Mouse (Mus musculus): Measurements from ENCODE around the gene Tll2. TPM values are rescaled to one million over a fixed set of nuclear protein-coding genes. Genes with fewer than 3 reads are reported as not detected.

The Tll2 gene
- polyA plus RNA-seq, 1 experiment from 2014 or later: 0.91 TPM

- peak overlapping the region; percentile 60 for H3K9ac ChIP-seq (ENCODE audit: low read depth, low read length)
- H3K27me3 ChIP-seq (replicated peaks; ENCODE audit: control insufficient read depth, insufficient read depth, low read length): peaks cover 21% of the 10 kb centered on the region
- no peak overlapping the region for H3K27ac ChIP-seq (ENCODE audit: low read depth, low read length)
- peak; percentile 28; the same call in 1 of the 2 replicates for ATAC-seq
- H3K4me3 ChIP-seq (ENCODE audit: low read length): peak overlapping the region; percentile 49
- H3K36me3 ChIP-seq (ENCODE audit: control insufficient read depth, insufficient read depth, low read length): peaks cover 9% of the 10 kb centered on the region
- peak overlapping the region; percentile 97 for H3K4me2 ChIP-seq (ENCODE audit: low read length)
- WGBS: under 1% methylated on average over 46 of the region's 46 CpGs
- no peaks in the 10 kb centered on the region; the same call in 1 of the 2 replicates for H3K9me3 ChIP-seq (ENCODE audit: control insufficient read depth, low read length)
- peaks cover 16% of the 10 kb centered on the region for H3K4me1 ChIP-seq (ENCODE audit: control insufficient read depth, insufficient read depth, low read depth, low read length)
Measured at GRCm38 (mm10) chr19:41206041-41206810, 409 bp downstream of the Tll2 start.

- no peak for ATAC-seq
- H3K27me3 ChIP-seq (replicated peaks; ENCODE audit: control insufficient read depth, insufficient read depth, low read length): peaks cover 21% of the 10 kb centered on the region
- H3K4me1 ChIP-seq (ENCODE audit: control insufficient read depth, insufficient read depth, low read depth, low read length): peaks cover 16% of the 10 kb centered on the region
- H3K9me3 ChIP-seq (ENCODE audit: control insufficient read depth, low read length): no peaks in the 10 kb centered on the region; the same call in 1 of the 2 replicates
- WGBS: 63% methylated on average over 11 of the region's 11 CpGs
- H3K4me3 ChIP-seq (ENCODE audit: low read length): no peak overlapping the region
- H3K4me2 ChIP-seq (ENCODE audit: low read length): no peak overlapping the region
- no peak overlapping the region for H3K9ac ChIP-seq (ENCODE audit: low read depth, low read length)
- peaks cover 4% of the 10 kb centered on the region; the same call in 1 of the 2 replicates for H3K36me3 ChIP-seq (ENCODE audit: control insufficient read depth, insufficient read depth, low read length)
- no peak overlapping the region for H3K27ac ChIP-seq (ENCODE audit: low read depth, low read length)
Measured at GRCm38 (mm10) chr19:41204159-41205081, 2.2 kb downstream of the Tll2 start.

- 85% methylated on average over 12 of the region's 12 CpGs for WGBS
Measured at GRCm38 (mm10) chr19:41197606-41198005, 9.0 kb downstream of the Tll2 start.

GRCm38 (mm10) chr19:41193379-41193778, 13.3 kb downstream of the Tll2 start:
- H3K36me3 ChIP-seq (ENCODE audit: control insufficient read depth, insufficient read depth, low read length): no peaks in the 10 kb centered on the region
- H3K27ac ChIP-seq (ENCODE audit: low read depth, low read length): no peak overlapping the region
- no peak for ATAC-seq
- H3K27me3 ChIP-seq (replicated peaks; ENCODE audit: control insufficient read depth, insufficient read depth, low read length): 0 out of 2 replicates have a peak, but pooled peaks cover 2% of the 10 kb centered on the region
- H3K9ac ChIP-seq (ENCODE audit: low read depth, low read length): no peak overlapping the region
- no peaks in the 10 kb centered on the region for H3K9me3 ChIP-seq (ENCODE audit: control insufficient read depth, low read length)
- 73% methylated on average over 1 of the region's 1 CpGs for WGBS
- H3K4me2 ChIP-seq (ENCODE audit: low read length): no peak overlapping the region
- no peaks in the 10 kb centered on the region; the same call in 1 of the 2 replicates for H3K4me1 ChIP-seq (ENCODE audit: control insufficient read depth, insufficient read depth, low read depth, low read length)
- no peak overlapping the region for H3K4me3 ChIP-seq (ENCODE audit: low read length)

More at GRCm38 (mm10) chr19:41197606-41198005, 9.0 kb downstream of the Tll2 start:
- no peak overlapping the region for H3K4me3 ChIP-seq (ENCODE audit: low read length)
- no peaks in the 10 kb centered on the region for H3K36me3 ChIP-seq (ENCODE audit: control insufficient read depth, insufficient read depth, low read length)
- H3K9me3 ChIP-seq (ENCODE audit: control insufficient read depth, low read length): no peaks in the 10 kb centered on the region
- H3K4me2 ChIP-seq (ENCODE audit: low read length): no peak overlapping the region
- H3K9ac ChIP-seq (ENCODE audit: low read depth, low read length): no peak overlapping the region
- no peaks in the 10 kb centered on the region for H3K4me1 ChIP-seq (ENCODE audit: control insufficient read depth, insufficient read depth, low read depth, low read length)
- ATAC-seq: 0 out of 2 replicates have a peak, but pooled peaks have one; percentile 20
- H3K27ac ChIP-seq (ENCODE audit: low read depth, low read length): no peak overlapping the region
- H3K27me3 ChIP-seq (replicated peaks; ENCODE audit: control insufficient read depth, insufficient read depth, low read length): no peaks in the 10 kb centered on the region

- Histone ChIP-seq H3K27ac (ENCODE audit: low read depth, low read length) (no peak overlapping the region), H3K4me2 (ENCODE audit: low read length) (no peak overlapping the region), H3K4me1 (ENCODE audit: control insufficient read depth, insufficient read depth, low read depth, low read length) (no peaks in the 10 kb centered on the region; the same call in 1 of the 2 replicates), H3K27me3 (replicated peaks; ENCODE audit: control insufficient read depth, insufficient read depth, low read length) (0 out of 2 replicates have a peak, but pooled peaks cover 2% of the 10 kb centered on the region), H3K4me3 (ENCODE audit: low read length) (no peak overlapping the region), H3K36me3 (ENCODE audit: control insufficient read depth, insufficient read depth, low read length) (no peaks in the 10 kb centered on the region), H3K9ac (ENCODE audit: low read depth, low read length) (no peak overlapping the region), H3K9me3 (ENCODE audit: control insufficient read depth, low read length) (no peaks in the 10 kb centered on the region)
- 0 out of 2 replicates have a peak, but pooled peaks have one; percentile 37 for ATAC-seq
- WGBS: 69% methylated on average over 4 of the region's 4 CpGs
Measured at GRCm38 (mm10) chr19:41192953-41193352, 13.7 kb downstream of the Tll2 start.

- Histone ChIP-seq H3K4me3 (ENCODE audit: low read length) (no peak overlapping the region), H3K27me3 (replicated peaks; ENCODE audit: control insufficient read depth, insufficient read depth, low read length) (0 out of 2 replicates have a peak, but pooled peaks cover 2% of the 10 kb centered on the region), H3K4me2 (ENCODE audit: low read length) (no peak overlapping the region), H3K36me3 (ENCODE audit: control insufficient read depth, insufficient read depth, low read length) (no peaks in the 10 kb centered on the region), H3K4me1 (ENCODE audit: control insufficient read depth, insufficient read depth, low read depth, low read length) (no peaks in the 10 kb centered on the region; the same call in 1 of the 2 replicates), H3K9ac (ENCODE audit: low read depth, low read length) (no peak overlapping the region), H3K27ac (ENCODE audit: low read depth, low read length) (no peak overlapping the region), H3K9me3 (ENCODE audit: control insufficient read depth, low read length) (no peaks in the 10 kb centered on the region)
- no peak for ATAC-seq
- WGBS: 80% methylated on average over 9 of the region's 9 CpGs
Measured at GRCm38 (mm10) chr19:41191724-41192123, 14.9 kb downstream of the Tll2 start.

- Histone ChIP-seq H3K27ac (ENCODE audit: low read depth, low read length) (no peak overlapping the region), H3K4me2 (ENCODE audit: low read length) (no peak overlapping the region), H3K9me3 (ENCODE audit: control insufficient read depth, low read length) (no peaks in the 10 kb centered on the region), H3K4me1 (ENCODE audit: control insufficient read depth, insufficient read depth, low read depth, low read length) (no peaks in the 10 kb centered on the region; the same call in 1 of the 2 replicates), H3K9ac (ENCODE audit: low read depth, low read length) (no peak overlapping the region), H3K36me3 (ENCODE audit: control insufficient read depth, insufficient read depth, low read length) (no peaks in the 10 kb centered on the region), H3K4me3 (ENCODE audit: low read length) (no peak overlapping the region), H3K27me3 (replicated peaks; ENCODE audit: control insufficient read depth, insufficient read depth, low read length) (0 out of 2 replicates have a peak, but pooled peaks cover 2% of the 10 kb centered on the region)
- WGBS: 27% methylated on average over 6 of the region's 6 CpGs
- ATAC-seq: no peak
Measured at GRCm38 (mm10) chr19:41190876-41191434, 15.7 kb downstream of the Tll2 start.

- H3K9ac ChIP-seq (ENCODE audit: low read depth, low read length): no peak overlapping the region
- no peak overlapping the region for H3K4me2 ChIP-seq (ENCODE audit: low read length)
- H3K27ac ChIP-seq (ENCODE audit: low read depth, low read length): no peak overlapping the region
- no peaks in the 10 kb centered on the region for H3K36me3 ChIP-seq (ENCODE audit: control insufficient read depth, insufficient read depth, low read length)
- no peak overlapping the region for H3K4me3 ChIP-seq (ENCODE audit: low read length)
- ATAC-seq: no peak
- no peaks in the 10 kb centered on the region for H3K4me1 ChIP-seq (ENCODE audit: control insufficient read depth, insufficient read depth, low read depth, low read length)
- no peaks in the 10 kb centered on the region for H3K27me3 ChIP-seq (replicated peaks; ENCODE audit: control insufficient read depth, insufficient read depth, low read length)
- 49% methylated on average over 6 of the region's 6 CpGs for WGBS
- H3K9me3 ChIP-seq (ENCODE audit: control insufficient read depth, low read length): no peaks in the 10 kb centered on the region
Measured at GRCm38 (mm10) chr19:41177331-41177730, 29.3 kb downstream of the Tll2 start.

All from hindbrain, embryonic 16.5 days (tissue).